Mouse (Mus musculus): ENCODE data around the gene Cuedc1.
"Not testable (repeated sequence)": the region's sequence is repeated elsewhere in the genome, so short reads cannot be mapped to it uniquely, and the experiment has no call there.

The Cuedc1 gene

DNA sequence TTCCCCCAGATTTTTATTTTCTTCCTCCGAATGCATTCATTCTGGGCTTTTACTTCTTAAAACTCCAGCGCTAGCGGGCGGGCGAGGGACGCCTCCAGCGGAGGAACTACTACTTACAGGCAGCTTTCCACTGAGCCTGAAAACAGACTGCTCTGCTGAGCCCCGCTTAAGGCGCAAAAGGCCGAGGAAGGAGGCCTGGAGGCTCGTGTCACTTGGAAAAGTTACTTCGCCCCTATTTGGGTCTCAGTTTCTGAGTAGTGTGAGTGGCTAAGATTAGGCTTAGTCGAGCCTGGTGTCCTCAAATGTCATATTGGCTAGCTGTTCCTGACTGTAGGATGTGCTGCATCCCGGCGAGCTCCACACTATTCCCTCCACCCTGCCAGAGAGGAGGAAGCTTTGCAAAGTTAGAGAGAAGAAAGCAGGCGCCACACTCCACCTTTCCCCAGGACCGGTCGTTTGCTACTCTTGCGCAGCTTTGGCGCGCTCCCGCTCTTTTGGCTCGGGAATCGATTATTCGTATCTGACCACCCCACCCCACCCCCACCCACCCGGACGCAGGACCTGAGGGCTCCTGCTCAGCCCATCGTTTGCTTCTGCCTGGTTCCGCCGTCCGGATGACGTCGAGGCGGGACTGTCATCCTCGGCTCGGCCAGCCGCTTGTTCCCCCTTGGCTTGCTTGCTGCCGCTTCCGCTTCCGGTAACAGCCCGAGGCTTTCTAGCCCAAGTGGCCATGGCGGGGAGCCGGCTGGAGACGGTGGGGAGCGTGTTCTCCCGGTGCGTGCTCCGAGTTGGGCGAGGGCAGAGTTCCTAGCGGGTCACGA, 106.1 kb downstream of the Cuedc1 start, which contains the start of gene Mrps23:
Gene Mrps23 (plus strand): TSS at position 677 of the 821 bp plus-strand sequence.
- DNase-seq (ENCODE audit: low read depth, low spot score), result peak; percentile 97

GRCm38 (mm10) chr11:88204593-88205368, 106.9 kb downstream of the Cuedc1 start:
- no peak for DNase-seq (ENCODE audit: low read depth, low spot score)

DNA sequence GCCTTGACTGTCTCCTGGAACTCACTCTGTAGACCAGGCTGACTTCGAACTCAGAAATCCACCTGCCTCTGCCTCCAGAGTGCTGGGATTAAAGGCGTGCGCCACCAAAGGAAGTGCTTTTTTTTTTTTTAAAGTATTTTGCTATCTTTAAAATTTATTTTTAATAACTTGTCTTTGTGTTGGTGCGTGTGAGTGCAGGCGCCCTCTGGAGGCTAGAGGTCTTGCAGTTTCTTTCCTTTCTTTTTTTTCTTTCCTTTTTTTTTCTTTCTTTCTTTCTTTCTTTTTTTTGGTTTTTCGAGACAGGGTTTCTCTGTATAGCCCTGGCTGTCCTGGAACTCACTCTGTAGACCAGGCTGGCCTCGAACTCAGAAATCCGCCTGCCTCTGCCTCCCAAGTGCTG, 108.7 kb downstream of the Cuedc1 start:
- not testable (repeated sequence) for DNase-seq (ENCODE audit: low read depth, low spot score)

- no peak for DNase-seq (ENCODE audit: low read depth, low spot score)
These were observed 109.8 kb downstream of the Cuedc1 start for GRCm38 (mm10) chr11:88207697-88208096.

GRCm38 (mm10) chr11:88211824-88212582, 114.1 kb downstream of the Cuedc1 start:
- no peak for DNase-seq (ENCODE audit: low read depth, low spot score)

DNA sequence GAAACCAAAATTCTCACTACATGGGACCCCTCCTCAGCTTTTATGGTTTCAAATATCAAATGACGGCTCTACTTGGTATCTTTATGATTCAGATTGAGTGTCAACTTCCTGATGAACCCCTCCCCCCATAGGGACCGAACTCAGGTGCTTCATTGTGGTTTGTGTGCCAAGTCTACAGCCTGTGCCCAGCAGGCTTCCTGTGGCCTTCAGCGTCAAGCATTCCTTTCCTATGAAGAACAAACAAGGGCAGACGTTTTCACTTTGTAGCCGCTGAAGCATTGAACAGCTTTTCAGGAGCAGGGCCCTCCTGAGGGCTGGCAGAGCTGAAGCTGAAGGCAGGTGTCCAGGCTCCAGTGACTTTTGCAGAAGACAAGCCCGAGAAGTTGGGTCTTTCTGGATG, 115.9 kb downstream of the Cuedc1 start:
- DNase-seq (ENCODE audit: low read depth, low spot score), result no peak

DNA sequence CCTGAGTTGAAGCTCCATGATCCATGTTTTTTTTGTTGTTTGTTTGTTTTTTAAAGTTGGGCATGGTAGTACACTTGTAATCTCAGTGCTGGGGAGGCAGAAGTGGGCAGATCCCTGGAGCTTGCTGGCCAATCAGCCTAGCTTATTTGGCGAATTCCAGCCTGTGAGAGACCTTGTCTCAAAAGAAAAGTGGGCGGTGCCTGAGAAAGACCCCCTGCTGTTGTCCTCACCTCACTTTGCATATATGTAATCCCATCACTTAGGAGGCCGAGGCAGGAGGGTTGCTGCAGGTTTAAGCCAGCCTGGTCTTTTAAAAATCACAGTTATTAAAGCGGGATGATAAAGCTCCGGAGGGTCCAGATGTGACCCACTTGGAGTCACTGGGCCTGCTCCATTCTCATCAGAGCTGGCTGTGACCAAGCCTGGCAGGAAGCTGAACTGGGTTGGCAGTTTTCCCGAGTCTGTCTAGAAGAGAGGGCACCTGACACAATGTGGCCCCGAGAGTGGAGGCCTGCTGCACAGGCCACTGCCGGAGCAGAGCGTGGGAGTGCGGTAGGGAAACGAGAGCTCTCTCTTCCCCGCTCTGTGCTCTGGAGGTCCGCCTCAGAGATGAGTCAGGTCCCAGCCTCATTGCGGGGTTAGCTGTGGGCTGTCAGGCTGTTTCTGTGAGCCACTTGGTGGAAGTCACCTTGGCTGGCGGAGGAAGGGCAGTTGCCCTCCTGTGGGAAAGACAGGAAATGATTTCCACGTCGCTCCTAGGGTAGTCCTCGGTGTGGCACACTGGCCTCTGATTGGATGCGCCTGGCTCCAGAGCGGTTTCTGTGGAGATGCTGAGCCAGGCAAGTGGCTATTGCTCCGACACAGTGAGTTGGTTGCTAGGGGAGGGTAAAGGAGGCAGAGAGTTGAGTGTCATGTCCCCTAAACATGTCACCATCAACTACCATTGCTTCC, 117.3 kb downstream of the Cuedc1 start:
- peak; percentile 57 for DNase-seq (ENCODE audit: low read depth, low spot score)

GRCm38 (mm10) chr11:88216231-88216685, 118.4 kb downstream of the Cuedc1 start:
- peak; percentile 78 for DNase-seq (ENCODE audit: low read depth, low spot score)

GRCm38 (mm10) chr11:88218155-88218554, 120.3 kb downstream of the Cuedc1 start:
- no peak for DNase-seq (ENCODE audit: low read depth, low spot score)

DNA sequence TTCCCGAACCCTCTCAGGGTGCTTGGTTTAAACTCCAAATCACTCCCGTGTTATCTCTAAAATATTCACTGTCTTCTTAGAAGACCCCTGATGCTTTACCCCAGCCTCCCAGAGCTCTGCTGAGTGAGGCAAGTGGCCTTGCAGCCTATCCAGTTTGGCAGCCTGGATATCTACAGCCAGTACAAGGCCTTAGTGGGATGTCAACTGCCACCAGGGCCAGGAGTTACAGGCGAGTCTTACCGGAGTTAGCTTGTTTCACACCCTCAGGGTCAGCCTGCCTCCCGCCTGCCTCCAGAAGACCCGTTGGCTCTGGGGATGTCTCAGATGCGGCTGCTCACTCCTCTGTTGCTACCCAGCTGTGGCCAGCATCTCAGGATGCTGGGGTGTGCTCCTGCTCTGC, 120.7 kb downstream of the Cuedc1 start:
- DNase-seq (ENCODE audit: low read depth, low spot score), result no peak

DNA sequence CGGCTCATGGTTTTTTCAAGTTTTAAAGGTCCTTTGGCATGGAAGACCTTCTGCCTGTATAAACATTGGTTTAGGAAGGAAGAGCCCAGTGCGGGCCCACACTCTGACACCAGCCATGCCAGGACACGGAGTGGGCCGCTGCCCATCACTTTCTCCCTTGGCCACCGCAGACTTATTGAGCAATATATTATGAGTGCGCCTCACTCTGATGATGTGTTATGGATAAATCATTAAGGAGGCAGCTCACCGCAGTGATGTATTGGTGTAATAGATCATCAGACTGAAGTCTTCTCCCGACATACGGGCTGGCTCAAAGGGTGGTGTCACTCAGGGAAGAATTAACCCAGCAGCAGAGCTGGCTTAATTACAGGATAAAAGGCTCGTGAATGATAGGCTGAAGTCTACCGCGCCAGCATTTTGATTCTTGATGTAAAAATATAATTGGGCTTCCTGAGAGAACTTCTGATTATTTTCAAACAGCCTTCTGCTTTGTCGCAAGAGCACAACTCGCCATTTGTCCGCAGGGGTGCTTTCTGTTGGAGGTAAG, 124.1 kb downstream of the Cuedc1 start:
- no peak for DNase-seq (ENCODE audit: low read depth, low spot score)

DNA sequence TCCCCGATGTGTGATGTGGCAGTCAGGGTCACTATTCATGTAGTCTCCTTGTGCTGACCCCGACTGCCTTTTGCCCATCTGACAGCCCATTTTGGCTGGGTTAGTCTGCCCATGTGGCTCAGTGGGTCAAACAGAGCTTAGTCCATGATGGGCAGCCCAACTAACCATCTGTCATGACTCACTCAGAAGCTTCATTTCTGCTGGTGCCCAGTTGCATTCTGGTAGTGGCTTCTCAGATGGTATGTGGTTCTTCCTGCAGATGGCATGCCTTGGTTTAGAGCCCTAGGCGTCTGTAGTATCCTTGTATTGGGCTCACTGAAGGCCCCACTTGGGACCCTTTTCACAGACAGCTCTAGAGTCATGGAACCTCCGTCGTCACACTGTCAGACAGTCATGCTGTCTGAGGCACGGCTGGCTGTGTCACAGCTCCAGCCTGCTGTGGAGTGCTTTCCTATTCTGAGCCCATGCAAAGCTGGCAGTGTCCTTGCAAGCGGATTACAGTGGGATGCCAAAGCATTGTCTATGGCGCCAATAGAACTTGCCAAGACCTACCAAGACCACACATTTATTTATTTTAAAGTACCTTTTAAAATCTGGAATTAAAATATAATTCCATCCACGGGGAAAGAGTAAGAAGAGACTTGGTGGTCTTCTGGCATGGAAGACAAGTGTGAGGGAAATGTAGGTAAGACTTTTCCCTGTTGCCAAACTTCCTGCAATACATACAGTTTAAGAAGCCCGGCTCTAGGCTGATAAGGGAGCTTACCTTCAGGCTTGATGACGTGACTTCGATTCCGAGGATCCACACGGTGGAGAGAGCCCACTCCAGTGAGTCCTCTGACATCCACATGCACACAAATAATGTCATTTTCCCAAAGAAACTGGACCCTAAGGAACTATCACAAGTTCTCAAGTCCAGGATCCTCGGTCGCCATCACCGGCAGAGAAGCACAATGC, 129.4 kb downstream of the Cuedc1 start:
- no peak for DNase-seq (ENCODE audit: low read depth, low spot score)

GRCm38 (mm10) chr11:88231213-88231790, 133.4 kb downstream of the Cuedc1 start:
- no peak for DNase-seq (ENCODE audit: low read depth, low spot score)

GRCm38 (mm10) chr11:88233528-88234427, 135.9 kb downstream of the Cuedc1 start:
- no peak for DNase-seq (ENCODE audit: low read depth, low spot score)

GRCm38 (mm10) chr11:88234789-88235188, 136.9 kb downstream of the Cuedc1 start:
- no peak for DNase-seq (ENCODE audit: low read depth, low spot score)

DNA sequence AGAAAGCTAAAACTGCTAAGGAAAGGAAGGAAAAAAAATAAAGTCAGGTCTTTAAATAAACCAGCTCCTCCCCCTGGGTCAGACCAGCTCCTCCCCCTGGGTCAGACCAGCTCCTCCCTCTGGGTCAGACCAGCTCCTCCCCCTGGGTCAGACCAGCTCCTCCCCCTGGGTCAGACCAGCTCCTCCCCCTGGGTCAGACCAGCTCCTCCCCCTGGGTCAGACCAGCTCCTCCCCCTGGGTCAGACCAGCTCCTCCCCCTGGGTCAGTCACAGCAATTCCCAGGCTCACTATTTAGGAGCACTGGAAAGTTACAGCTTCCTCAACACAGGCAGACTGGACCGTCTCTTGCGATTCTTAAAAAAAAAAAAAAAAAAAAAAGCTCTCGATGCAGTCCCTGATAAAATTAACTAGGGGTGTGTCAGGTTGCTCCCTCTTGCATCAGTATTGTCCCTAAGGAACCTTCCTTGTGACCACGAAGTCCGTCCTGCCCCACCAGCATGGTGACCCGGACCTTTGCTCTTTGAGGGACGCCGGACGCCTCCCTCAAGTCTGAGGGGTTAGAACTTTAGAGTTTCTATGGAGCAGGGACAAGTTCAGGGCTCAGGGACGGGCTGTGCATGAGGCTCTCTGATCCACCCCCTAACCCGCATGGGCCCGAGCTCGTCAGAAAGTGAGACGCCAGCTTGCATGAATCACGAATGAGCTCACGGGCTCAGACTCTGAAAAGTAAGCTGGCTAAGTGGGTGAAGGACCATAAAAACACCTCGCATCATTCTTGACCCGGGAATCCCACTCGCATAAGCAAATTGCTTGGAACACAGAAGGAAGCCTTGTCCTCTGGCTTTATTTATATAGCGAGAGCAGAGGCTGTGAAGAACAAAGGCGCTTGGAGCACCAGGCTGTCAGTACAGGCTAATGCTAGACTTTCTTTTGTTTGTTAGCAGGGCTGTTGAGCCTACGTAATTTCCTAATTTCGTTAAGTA, 137.7 kb downstream of the Cuedc1 start:
- DNase-seq (ENCODE audit: low read depth, low spot score), result peak; percentile 51

DNA sequence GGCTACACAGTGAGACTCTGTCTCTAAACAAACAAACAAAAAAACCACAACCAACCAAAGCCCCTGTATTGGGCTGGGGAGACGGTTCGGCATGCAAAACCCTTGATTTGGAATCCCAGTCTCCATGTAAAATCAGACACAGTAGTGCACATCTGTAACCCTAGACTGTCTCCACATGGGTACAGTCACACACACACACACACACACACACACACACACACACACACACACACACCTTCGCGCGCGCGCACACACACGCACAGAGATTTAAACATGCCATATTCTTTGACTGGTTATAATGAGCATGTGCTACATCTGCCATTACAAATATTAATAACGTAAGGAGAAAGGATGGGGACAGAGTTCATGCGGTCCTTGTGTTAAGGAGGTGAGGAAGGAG, 142.4 kb downstream of the Cuedc1 start:
- DNase-seq (ENCODE audit: low read depth, low spot score), result no peak
